Mouse (Mus musculus): ENCODE measurements around the gene Nckap5l.

DNA sequence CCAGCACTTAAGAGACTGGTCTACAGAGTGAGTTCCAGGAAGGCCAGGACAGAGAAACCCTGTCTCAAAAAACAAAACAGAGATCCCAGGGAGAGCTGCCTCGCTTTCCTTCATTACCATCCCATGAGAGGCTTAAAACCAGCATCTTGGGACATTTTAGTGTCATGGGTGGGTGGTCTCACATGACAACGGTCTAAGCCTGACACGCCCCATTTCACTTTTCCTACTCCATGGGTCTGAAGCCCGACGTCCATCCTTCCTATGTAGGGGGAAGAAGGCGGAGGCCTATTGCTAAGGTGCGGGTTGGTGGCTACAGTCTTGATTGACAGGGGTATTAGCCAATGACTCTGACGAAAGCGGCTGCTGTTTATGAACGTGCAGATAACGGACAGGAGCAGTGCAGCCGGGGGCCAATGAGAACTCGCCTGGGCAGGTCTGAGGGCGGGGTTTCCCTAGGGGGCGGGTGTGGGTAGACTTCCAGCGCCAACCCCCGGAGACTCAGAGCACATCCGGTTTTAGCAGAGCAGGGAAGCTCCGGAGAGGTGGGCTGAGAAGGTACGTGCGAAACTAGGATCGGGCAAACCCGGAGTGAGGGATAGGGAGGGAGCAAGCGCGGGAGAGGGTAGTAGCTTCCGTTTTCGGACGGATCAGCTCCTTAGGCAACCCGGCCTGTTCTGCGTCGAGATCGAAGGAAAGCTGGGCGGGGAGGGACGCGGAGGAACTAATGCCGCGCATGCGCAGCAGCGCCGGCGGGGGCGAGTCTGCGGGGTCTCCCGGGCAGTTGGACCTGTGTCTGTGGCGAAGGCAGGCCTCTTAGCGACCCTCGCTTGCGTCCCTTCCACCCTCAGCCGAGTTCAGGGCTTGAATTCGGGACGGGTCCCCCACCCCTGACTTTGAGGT, 64.8 kb downstream of the Nckap5l start, which contains the start of gene Tmbim6:
- TF ChIP-seq MAFK (IDR thresholded peaks at IDR 0.05; ENCODE audit: insufficient read depth, low read depth, low read length) (no peak), HCFC1 (IDR thresholded peaks at IDR 0.05; ENCODE audit: borderline replicate concordance, insufficient read depth, low read length) (peak; percentile 45; the same call in 1 of the 2 replicates), ZC3H11A (IDR thresholded peaks at IDR 0.05; ENCODE audit: borderline replicate concordance, low read depth, low read length) (no peak), ZNF384 (IDR thresholded peaks at IDR 0.05; ENCODE audit: low read depth, low read length) (no peak), CHD2 (IDR thresholded peaks at IDR 0.05; ENCODE audit: low read depth, low read length) (peak; percentile 95)

Data from ES-E14 (cell line).